Mouse (Mus musculus): ENCODE measurements around the gene Crnn.
A peak's percentile ranks its signal among the peaks of the same experiment; 100 is the strongest.

GRCm38 (mm10) chr3:93130460-93130859, 14.1 kb upstream of the Crnn start:
- TF ChIP-seq TAL1 (IDR thresholded peaks at IDR 0.05; ENCODE audit: low read length) (no peak), POLR2A (IDR thresholded peaks at IDR 0.05; ENCODE audit: control insufficient read depth in 1 of 2, insufficient read depth in 1 of 2, low read depth in 1 of 2, low read length in 2 of 2, poor library complexity in 1 of 2) (no peak), CHD1 (IDR thresholded peaks at IDR 0.05; ENCODE audit: low read depth, low read length) (no peak), ETS1 (IDR thresholded peaks at IDR 0.05; ENCODE audit: low read depth, low read length) (no peak), MAX (IDR thresholded peaks at IDR 0.05; ENCODE audit: low read length) (no peak), CTCF (IDR thresholded peaks at IDR 0.05 in 2 of 3, conservative IDR thresholded peaks at IDR 0.05 in 1 of 3; ENCODE audit: control insufficient read depth in 1 of 3, insufficient read depth in 1 of 3, low read depth in 2 of 3, low read length in 3 of 3, poor library complexity in 1 of 3, severe bottlenecking in 1 of 3) (peak; percentile 38 to 71 (median 56)), CHD2 (IDR thresholded peaks at IDR 0.05; ENCODE audit: low read length) (no peak), MAFK (IDR thresholded peaks at IDR 0.05; ENCODE audit: borderline replicate concordance, low read depth, low read length) (no peak), EP300 (IDR thresholded peaks at IDR 0.05; ENCODE audit: low read depth in 1 of 2, low read length in 2 of 2) (no peak), ZC3H11A (IDR thresholded peaks at IDR 0.05; ENCODE audit: low read depth, low read length) (no peak), MXI1 (IDR thresholded peaks at IDR 0.05; ENCODE audit: low read depth, low read length) (no peak), MAZ (IDR thresholded peaks at IDR 0.05; ENCODE audit: low read depth, low read length) (no peak), UBTF (IDR thresholded peaks at IDR 0.05; ENCODE audit: borderline replicate concordance, insufficient read depth, low read depth, low read length) (no peak), SIN3A (IDR thresholded peaks at IDR 0.05; ENCODE audit: low read length) (no peak)
